Mouse (Mus musculus): ENCODE measurements around the gene Knl1. TPM values are rescaled to one million over a fixed set of nuclear protein-coding genes. Genes with fewer than 3 reads are reported as not detected.

Knl1 gene
- 25.5 and 31.4 TPM in 2 replicates for total RNA-seq (2012; rRNA removed)

GRCm38 (mm10) chr2:119046649-119047611 is at the start of gene Knl1:
Gene Knl1 (plus strand): TSS chr2:119047119.
- peak within 1 kb of the TSS; percentile 86 for H3K27ac ChIP-seq (ENCODE audit: insufficient read depth, low read depth, low read length, poor library complexity, severe bottlenecking)
- H3K4me1 ChIP-seq (ENCODE audit: control insufficient read depth in 2 of 2, insufficient read depth in 2 of 2, low read length in 2 of 2, poor library complexity in 1 of 2) = peaks cover 3 to 4% of the 10 kb centered on the region in 2 experiments; a peak in 2 of 4 replicates
- H3K9me3 ChIP-seq (ENCODE audit: control insufficient read depth, insufficient read depth, low read depth, low read length) = no peaks in the 10 kb centered on the region
- peak within 1 kb of the TSS; percentile 91 for H3K9ac ChIP-seq (ENCODE audit: insufficient read depth, low read depth, low read length, poor library complexity, severe bottlenecking)
- peak; percentile 82 for TF ChIP-seq HCFC1 (IDR thresholded peaks at IDR 0.05; ENCODE audit: borderline replicate concordance, insufficient read depth, low read length)
- 0 out of 2 replicates have a peak, but pooled peaks have one; percentile 14 for TF ChIP-seq ZC3H11A (IDR thresholded peaks at IDR 0.05; ENCODE audit: borderline replicate concordance, low read depth, low read length)
- TF ChIP-seq CHD2 (IDR thresholded peaks at IDR 0.05; ENCODE audit: low read depth, low read length) = no peak
- peak; percentile 92 for TF ChIP-seq MAFK (IDR thresholded peaks at IDR 0.05; ENCODE audit: insufficient read depth, low read depth, low read length)
- TF ChIP-seq ZNF384 (IDR thresholded peaks at IDR 0.05; ENCODE audit: low read depth, low read length) = 0 out of 2 replicates have a peak, but pooled peaks have one; percentile 5
- in situ Hi-C loops (cut with MboI; ENCODE audit: low sequenced_read_pairs in 2 of 2, unreplicated experiment in 2 of 2) = no loop called here
- peaks cover 4% of the 10 kb centered on the region for H3K36me3 ChIP-seq (ENCODE audit: control insufficient read depth, insufficient read depth, low read length, poor library complexity, severe bottlenecking)
- H3K4me3 ChIP-seq (ENCODE audit: insufficient read depth in 1 of 2, low read depth in 1 of 2, low read length in 2 of 2, poor library complexity in 1 of 2, severe bottlenecking in 1 of 2) = peak within 1 kb of the TSS; percentile 84
- peak; percentile 95 for DNase-seq (ENCODE audit: low read depth, low spot score)

GRCm38 (mm10) chr2:118998115-118998866 is 48.6 kb upstream of the Knl1 start:
- no peaks in the 10 kb centered on the region for H3K9me3 ChIP-seq (ENCODE audit: control insufficient read depth, insufficient read depth, low read depth, low read length)
- peaks cover 0 to 2% of the 10 kb centered on the region in 2 experiments; a peak in 1 of 4 replicates for H3K4me1 ChIP-seq (ENCODE audit: control insufficient read depth in 2 of 2, insufficient read depth in 2 of 2, low read length in 2 of 2, poor library complexity in 1 of 2)
- in situ Hi-C loops (cut with MboI; ENCODE audit: low sequenced_read_pairs in 2 of 2, unreplicated experiment in 2 of 2) = no loop called here
- TF ChIP-seq ZC3H11A (IDR thresholded peaks at IDR 0.05; ENCODE audit: borderline replicate concordance, low read depth, low read length) (no peak), CHD2 (IDR thresholded peaks at IDR 0.05; ENCODE audit: low read depth, low read length) (no peak), ZNF384 (IDR thresholded peaks at IDR 0.05; ENCODE audit: low read depth, low read length) (no peak), MAFK (IDR thresholded peaks at IDR 0.05; ENCODE audit: insufficient read depth, low read depth, low read length) (no peak), HCFC1 (IDR thresholded peaks at IDR 0.05; ENCODE audit: borderline replicate concordance, insufficient read depth, low read length) (no peak)
- no peak for DNase-seq (ENCODE audit: low read depth, low spot score)
- no peak overlapping the region for H3K27ac ChIP-seq (ENCODE audit: insufficient read depth, low read depth, low read length, poor library complexity, severe bottlenecking)
- H3K9ac ChIP-seq (ENCODE audit: insufficient read depth, low read depth, low read length, poor library complexity, severe bottlenecking) = no peak overlapping the region
- H3K36me3 ChIP-seq (ENCODE audit: control insufficient read depth, insufficient read depth, low read length, poor library complexity, severe bottlenecking) = no peaks in the 10 kb centered on the region
- H3K4me3 ChIP-seq (ENCODE audit: insufficient read depth in 1 of 2, low read depth in 1 of 2, low read length in 2 of 2, poor library complexity in 1 of 2, severe bottlenecking in 1 of 2) = no peak overlapping the region

GRCm38 (mm10) chr2:118999025-118999639 is 47.8 kb upstream of the Knl1 start:
- Histone ChIP-seq H3K27ac (ENCODE audit: insufficient read depth, low read depth, low read length, poor library complexity, severe bottlenecking) (no peak overlapping the region), H3K36me3 (ENCODE audit: control insufficient read depth, insufficient read depth, low read length, poor library complexity, severe bottlenecking) (no peaks in the 10 kb centered on the region), H3K9me3 (ENCODE audit: control insufficient read depth, insufficient read depth, low read depth, low read length) (no peaks in the 10 kb centered on the region), H3K9ac (ENCODE audit: insufficient read depth, low read depth, low read length, poor library complexity, severe bottlenecking) (no peak overlapping the region), H3K4me1 (ENCODE audit: control insufficient read depth in 2 of 2, insufficient read depth in 2 of 2, low read length in 2 of 2, poor library complexity in 1 of 2) (peaks cover 0 to 2% of the 10 kb centered on the region in 2 experiments; a peak in 1 of 4 replicates), H3K4me3 (ENCODE audit: insufficient read depth in 1 of 2, low read depth in 1 of 2, low read length in 2 of 2, poor library complexity in 1 of 2, severe bottlenecking in 1 of 2) (no peak overlapping the region)
- no peak for DNase-seq (ENCODE audit: low read depth, low spot score)
- TF ChIP-seq ZC3H11A (IDR thresholded peaks at IDR 0.05; ENCODE audit: borderline replicate concordance, low read depth, low read length) = no peak
- in situ Hi-C loops (cut with MboI; ENCODE audit: low sequenced_read_pairs in 2 of 2, unreplicated experiment in 2 of 2) = no loop called here

DNA sequence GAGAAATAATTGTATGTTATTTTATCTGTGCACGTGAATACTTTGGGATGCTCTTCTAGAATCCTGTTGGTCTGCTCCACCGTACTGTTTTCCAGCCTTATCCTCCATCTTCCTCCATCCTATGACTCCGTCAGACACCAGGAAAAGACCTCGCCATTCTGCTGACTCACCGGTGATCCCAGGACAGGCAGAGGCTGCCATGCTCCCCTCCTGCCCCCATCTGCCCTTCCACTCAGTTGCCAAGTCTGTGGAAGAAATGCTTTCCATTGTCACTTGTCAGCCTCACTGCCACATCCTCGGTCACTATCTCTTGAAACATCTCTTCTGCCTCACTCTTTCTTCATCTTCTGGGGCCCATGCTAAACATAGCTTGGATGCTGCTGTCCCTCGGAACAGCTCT is 40.0 kb upstream of the Knl1 start:
- Histone ChIP-seq H3K4me3 (ENCODE audit: insufficient read depth in 1 of 2, low read depth in 1 of 2, low read length in 2 of 2, poor library complexity in 1 of 2, severe bottlenecking in 1 of 2) (no peak overlapping the region), H3K27ac (ENCODE audit: insufficient read depth, low read depth, low read length, poor library complexity, severe bottlenecking) (no peak overlapping the region), H3K9ac (ENCODE audit: insufficient read depth, low read depth, low read length, poor library complexity, severe bottlenecking) (no peak overlapping the region), H3K9me3 (ENCODE audit: control insufficient read depth, insufficient read depth, low read depth, low read length) (no peaks in the 10 kb centered on the region), H3K36me3 (ENCODE audit: control insufficient read depth, insufficient read depth, low read length, poor library complexity, severe bottlenecking) (no peaks in the 10 kb centered on the region), H3K4me1 (ENCODE audit: control insufficient read depth in 2 of 2, insufficient read depth in 2 of 2, low read length in 2 of 2, poor library complexity in 1 of 2) (no peaks in the 10 kb centered on the region)
- TF ChIP-seq HCFC1 (IDR thresholded peaks at IDR 0.05; ENCODE audit: borderline replicate concordance, insufficient read depth, low read length) (no peak), CHD2 (IDR thresholded peaks at IDR 0.05; ENCODE audit: low read depth, low read length) (no peak), ZNF384 (IDR thresholded peaks at IDR 0.05; ENCODE audit: low read depth, low read length) (no peak), ZC3H11A (IDR thresholded peaks at IDR 0.05; ENCODE audit: borderline replicate concordance, low read depth, low read length) (no peak), MAFK (IDR thresholded peaks at IDR 0.05; ENCODE audit: insufficient read depth, low read depth, low read length) (no peak)
- DNase-seq (ENCODE audit: low read depth, low spot score) = no peak
- in situ Hi-C loops (cut with MboI; ENCODE audit: low sequenced_read_pairs in 2 of 2, unreplicated experiment in 2 of 2) = no loop called here

All from ES-E14 (cell line).